Mouse (Mus musculus): ENCODE data around the gene Apol9b. TPM values are rescaled to one million over a fixed set of nuclear protein-coding genes. Genes with fewer than 3 reads are reported as not detected.
"Not testable (repeated sequence)": the region's sequence is repeated elsewhere in the genome, so short reads cannot be mapped to it uniquely, and the experiment has no call there.

Gene Apol9b
- 1.7 TPM in 1 of 2 replicates, not detected in the other for polyA plus RNA-seq (2011; ENCODE audit: insufficient read depth, insufficient read length, low replicate concordance, missing spikeins)

DNA sequence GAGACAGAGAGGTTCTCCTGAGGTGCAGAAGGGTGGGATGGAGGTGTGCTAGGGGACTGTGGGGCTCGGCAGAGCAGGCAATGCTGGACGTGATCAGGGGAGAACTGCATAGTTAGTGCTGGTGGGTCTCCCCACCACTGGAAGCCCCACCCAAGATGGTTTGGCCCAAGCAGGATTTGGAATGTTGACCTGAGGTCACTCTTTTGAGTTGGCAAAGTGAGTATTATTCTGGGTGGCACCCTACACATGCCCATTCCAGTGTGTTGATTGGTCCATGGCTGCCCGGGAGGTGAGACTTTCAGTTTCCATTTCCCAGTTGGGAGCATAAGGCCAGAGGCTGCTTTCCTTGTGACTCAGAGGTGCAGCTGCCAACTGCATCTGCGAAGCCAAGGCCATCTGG, at the start of gene Apol9b:
TSS of gene Apol9b (plus strand) at position 301 of the 400 bp plus-strand sequence.
- 100% methylated on average over 1 of the region's 4 CpGs for WGBS
- not testable (repeated sequence) for H3K4me1 ChIP-seq (ENCODE audit: control insufficient read depth, insufficient read depth, low read length); H3K27ac ChIP-seq (ENCODE audit: control insufficient read depth, insufficient read depth, low read depth, low read length, poor library complexity); H3K4me3 ChIP-seq (replicated peaks; ENCODE audit: control insufficient read depth, low read depth, low read length)

DNA sequence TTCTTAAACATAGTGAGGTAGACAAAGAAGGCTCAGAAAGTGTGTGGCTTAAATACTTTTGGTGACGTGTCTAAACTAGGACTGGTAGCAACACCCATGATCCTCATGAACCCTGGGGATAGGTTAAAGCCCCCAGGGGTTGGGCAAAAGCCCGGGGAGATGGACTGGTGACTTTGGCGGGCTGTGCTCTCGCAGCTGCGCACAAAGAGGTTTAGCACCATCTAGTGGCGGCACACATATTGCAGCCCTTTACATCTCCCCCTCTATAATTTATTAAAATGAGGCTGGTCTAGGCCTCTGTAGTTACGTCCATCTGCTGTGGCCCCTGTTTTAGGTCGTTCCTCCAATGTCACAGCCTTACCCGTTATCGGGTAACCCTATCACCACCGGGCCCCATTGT, 44.9 kb upstream of the Apol9b start:
- peak; percentile 53; the same call in 1 of the 2 replicates for TF ChIP-seq CTCF (IDR thresholded peaks at IDR 0.05; ENCODE audit: control insufficient read depth, insufficient read depth, low read length)
- H3K4me1 ChIP-seq (ENCODE audit: control insufficient read depth, insufficient read depth, low read length); H3K4me3 ChIP-seq (replicated peaks; ENCODE audit: control insufficient read depth, low read depth, low read length); H3K27ac ChIP-seq (ENCODE audit: control insufficient read depth, insufficient read depth, low read depth, low read length, poor library complexity): not testable (repeated sequence)
- 12% methylated on average over 11 of the region's 11 CpGs for WGBS

GRCm38 (mm10) chr15:77691532-77692311, 37.1 kb upstream of the Apol9b start:
- not testable (repeated sequence) for H3K4me1 ChIP-seq (ENCODE audit: control insufficient read depth, insufficient read depth, low read length); H3K27ac ChIP-seq (ENCODE audit: control insufficient read depth, insufficient read depth, low read depth, low read length, poor library complexity); H3K4me3 ChIP-seq (replicated peaks; ENCODE audit: control insufficient read depth, low read depth, low read length)
- 11% methylated on average over 20 of the region's 20 CpGs for WGBS

DNA sequence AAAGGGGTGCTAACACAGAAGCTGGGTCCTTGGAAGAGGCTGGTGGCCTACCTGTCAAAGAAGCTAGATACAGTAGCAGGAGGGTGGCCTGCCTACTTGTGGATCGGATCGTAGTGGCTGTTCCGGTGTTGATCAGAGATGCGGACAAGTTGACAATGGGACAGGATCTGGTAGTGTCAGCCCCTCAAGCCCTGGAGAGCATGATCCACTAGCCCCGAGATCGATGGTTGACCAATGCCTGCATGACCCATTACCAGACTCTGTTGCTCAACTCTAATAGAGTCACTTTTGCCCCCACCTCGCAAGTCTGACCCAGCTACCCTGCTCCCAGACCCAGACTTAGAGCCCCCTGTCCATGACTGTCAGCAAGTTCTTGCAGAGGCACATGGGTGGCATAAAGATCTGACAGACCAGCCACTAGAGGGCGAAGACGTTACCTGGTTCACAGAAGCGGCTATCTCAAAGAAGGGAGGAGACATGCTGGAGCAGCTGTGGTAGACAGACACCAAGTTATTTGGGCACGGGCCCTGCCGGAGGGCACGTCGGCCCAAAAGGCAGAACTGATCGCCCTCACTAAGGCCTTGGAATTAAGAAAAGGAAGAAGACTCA, 34.0 kb upstream of the Apol9b start:
- not testable (repeated sequence) for H3K4me3 ChIP-seq (replicated peaks; ENCODE audit: control insufficient read depth, low read depth, low read length); H3K27ac ChIP-seq (ENCODE audit: control insufficient read depth, insufficient read depth, low read depth, low read length, poor library complexity); H3K4me1 ChIP-seq (ENCODE audit: control insufficient read depth, insufficient read depth, low read length)
- WGBS, result 33% methylated on average over 13 of the region's 15 CpGs
- peak; percentile 50 for TF ChIP-seq CTCF (IDR thresholded peaks at IDR 0.05; ENCODE audit: control insufficient read depth, insufficient read depth, low read length)

GRCm38 (mm10) chr15:77698656-77699055, 30.2 kb upstream of the Apol9b start, which contains the start of gene Apol7e:
Apol7e (plus strand) TSS chr15:77698857.
- H3K4me3 ChIP-seq (replicated peaks; ENCODE audit: control insufficient read depth, low read depth, low read length); H3K27ac ChIP-seq (ENCODE audit: control insufficient read depth, insufficient read depth, low read depth, low read length, poor library complexity); H3K4me1 ChIP-seq (ENCODE audit: control insufficient read depth, insufficient read depth, low read length): not testable (repeated sequence)
- WGBS, result 18% methylated on average over 4 of the region's 4 CpGs

- WGBS, result 58% methylated on average over 3 of the region's 3 CpGs
- not testable (repeated sequence) for H3K4me1 ChIP-seq (ENCODE audit: control insufficient read depth, insufficient read depth, low read length); H3K4me3 ChIP-seq (replicated peaks; ENCODE audit: control insufficient read depth, low read depth, low read length); H3K27ac ChIP-seq (ENCODE audit: control insufficient read depth, insufficient read depth, low read depth, low read length, poor library complexity)
Measured at GRCm38 (mm10) chr15:77705306-77705705, 23.5 kb upstream of the Apol9b start.

GRCm38 (mm10) chr15:77708936-77709335, 19.9 kb upstream of the Apol9b start:
- WGBS, result 60% methylated on average over 1 of the region's 1 CpGs
- not testable (repeated sequence) for H3K4me1 ChIP-seq (ENCODE audit: control insufficient read depth, insufficient read depth, low read length); H3K4me3 ChIP-seq (replicated peaks; ENCODE audit: control insufficient read depth, low read depth, low read length); H3K27ac ChIP-seq (ENCODE audit: control insufficient read depth, insufficient read depth, low read depth, low read length, poor library complexity)

GRCm38 (mm10) chr15:77718240-77718639, 10.6 kb upstream of the Apol9b start:
- not testable (repeated sequence) for H3K4me1 ChIP-seq (ENCODE audit: control insufficient read depth, insufficient read depth, low read length); H3K27ac ChIP-seq (ENCODE audit: control insufficient read depth, insufficient read depth, low read depth, low read length, poor library complexity)
- 70% methylated on average over 4 of the region's 6 CpGs for WGBS

GRCm38 (mm10) chr15:77721509-77721908, 7.3 kb upstream of the Apol9b start:
- H3K4me1 ChIP-seq (ENCODE audit: control insufficient read depth, insufficient read depth, low read length); H3K4me3 ChIP-seq (replicated peaks; ENCODE audit: control insufficient read depth, low read depth, low read length); H3K27ac ChIP-seq (ENCODE audit: control insufficient read depth, insufficient read depth, low read depth, low read length, poor library complexity): not testable (repeated sequence)
- WGBS, result no CpG with 5 or more reads among the region's 3 CpGs

More at GRCm38 (mm10) chr15:77718240-77718639, 10.6 kb upstream of the Apol9b start:
- H3K4me3 ChIP-seq (replicated peaks; ENCODE audit: control insufficient read depth, low read depth, low read length), result not testable (repeated sequence)

- H3K4me1 ChIP-seq (ENCODE audit: control insufficient read depth, insufficient read depth, low read length); H3K4me3 ChIP-seq (replicated peaks; ENCODE audit: control insufficient read depth, low read depth, low read length); H3K27ac ChIP-seq (ENCODE audit: control insufficient read depth, insufficient read depth, low read depth, low read length, poor library complexity): not testable (repeated sequence)
- 24% methylated on average over 4 of the region's 10 CpGs for WGBS
Measured at GRCm38 (mm10) chr15:77724208-77724911, 4.5 kb upstream of the Apol9b start.

- 57% methylated on average over 6 of the region's 6 CpGs for WGBS
- not testable (repeated sequence) for H3K27ac ChIP-seq (ENCODE audit: control insufficient read depth, insufficient read depth, low read depth, low read length, poor library complexity); H3K4me1 ChIP-seq (ENCODE audit: control insufficient read depth, insufficient read depth, low read length); H3K4me3 ChIP-seq (replicated peaks; ENCODE audit: control insufficient read depth, low read depth, low read length)
Measured at GRCm38 (mm10) chr15:77725393-77726020, 3.3 kb upstream of the Apol9b start.

All from bone marrow, adult 2 months (tissue).